Mouse (Mus musculus) fat pad, adult 2 months (tissue): ENCODE data around the gene Gm45337.

Source experiments
- DNase-seq: peaks from one replicate; pipeline ENCODE4 v3.0.0-alpha.2; 2011; ENCODE audit warnings: low read depth, low spot score; ENCODE audit errors: extremely low read depth

Gm45337 gene

DNA sequence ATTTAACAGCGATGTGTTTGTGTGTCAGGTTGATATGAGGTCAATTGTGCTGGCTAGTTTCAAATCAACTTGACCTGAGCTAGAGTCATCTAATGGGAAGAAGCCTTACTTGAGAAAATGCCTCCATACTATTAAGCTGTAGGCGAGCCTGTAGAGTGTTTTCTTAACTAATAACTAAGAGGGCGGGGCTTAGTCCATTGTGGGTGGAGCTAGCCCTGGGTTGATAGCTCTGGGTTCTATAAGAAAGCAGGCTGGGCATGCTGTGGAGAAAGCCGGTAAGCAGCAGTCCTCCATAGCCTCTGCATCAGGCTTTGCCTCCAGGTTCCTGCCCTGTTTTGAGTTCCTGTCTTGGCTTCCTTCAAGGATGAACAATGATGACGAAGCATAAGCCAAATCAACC lies 39.7 kb downstream of the Gm45337 start:
- no peak for DNase-seq

DNA sequence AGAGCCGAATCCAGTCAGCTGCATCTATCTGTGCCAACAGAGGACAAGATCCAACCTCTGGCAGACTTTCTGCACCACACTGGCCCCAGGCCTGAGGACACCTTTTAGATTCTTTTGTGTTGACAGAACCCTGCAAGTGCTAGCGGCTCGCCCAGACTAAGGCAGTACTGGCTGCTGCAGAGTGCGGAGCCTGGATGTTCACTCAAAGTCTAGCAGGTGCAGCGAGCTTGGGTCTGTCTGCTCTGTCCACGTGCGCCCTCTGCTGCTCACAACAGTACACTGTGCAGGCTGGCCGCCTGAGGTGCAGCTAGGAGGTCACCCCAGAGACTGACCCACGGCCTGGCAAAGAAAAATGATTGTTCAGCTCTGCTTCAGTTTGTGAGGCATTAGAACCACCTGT lies 46.6 kb downstream of the Gm45337 start:
- no peak for DNase-seq

DNA sequence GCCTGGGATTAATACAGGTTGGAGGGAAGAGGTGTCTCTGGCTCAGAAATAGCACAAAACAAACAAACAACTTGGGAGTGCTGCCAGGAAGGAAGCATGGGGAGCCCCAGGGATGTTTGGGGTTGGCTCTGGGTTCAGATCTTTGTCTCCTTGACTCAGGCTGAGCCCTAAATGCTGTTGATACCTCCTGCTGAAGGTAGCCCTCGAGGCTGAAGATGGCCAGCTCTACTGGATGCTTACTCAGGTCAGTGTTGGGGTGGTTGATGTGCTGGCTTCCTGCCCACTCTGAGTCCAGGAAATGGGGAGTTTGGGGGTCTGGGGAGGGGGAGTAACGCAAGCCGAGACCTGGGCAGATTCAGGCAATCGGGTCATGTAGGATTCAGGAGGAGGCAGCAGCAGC lies 47.7 kb downstream of the Gm45337 start:
- DNase-seq = no peak

DNA sequence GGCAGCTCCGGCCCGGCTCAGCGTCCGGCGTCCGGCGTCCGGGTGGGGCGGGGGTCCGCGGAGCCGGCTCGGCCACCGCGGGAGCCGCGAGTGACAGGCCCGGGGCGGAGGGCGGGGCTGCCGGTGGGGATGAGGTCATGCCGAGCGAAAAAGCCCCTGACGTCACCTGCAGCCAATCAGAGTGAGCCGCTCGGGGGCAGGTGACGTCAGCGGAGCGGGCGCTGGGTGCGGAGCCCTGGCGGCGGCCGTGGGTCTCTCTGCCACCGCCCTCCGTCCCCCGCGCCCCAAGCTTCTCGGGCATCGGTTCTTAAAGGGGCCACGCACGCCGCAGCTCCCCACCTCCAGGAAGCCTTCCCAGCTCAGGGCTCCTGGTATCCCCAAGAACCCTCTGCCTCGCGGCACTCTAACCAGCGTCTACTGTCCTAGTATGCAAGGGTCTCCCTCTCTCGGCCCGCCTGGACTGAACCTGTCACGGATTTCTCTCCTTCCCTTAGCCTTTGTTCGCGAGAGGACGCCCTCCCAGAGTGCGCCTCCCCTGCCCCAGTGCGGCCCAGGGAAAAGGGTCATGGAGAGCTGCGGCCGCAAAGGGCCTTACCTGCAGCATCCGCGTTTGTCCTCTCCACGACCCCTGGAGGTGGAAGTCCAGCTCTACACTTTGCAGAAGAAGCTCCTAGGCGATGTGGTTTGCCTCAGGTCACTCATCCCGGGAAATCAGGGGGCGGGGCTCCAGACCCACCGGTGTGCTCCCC lies 49.0 kb downstream of the Gm45337 start, which contains the start of gene Dusp8:
Dusp8 (minus strand) TSS at position 661 of the 749 bp plus-strand sequence.
- DNase-seq = no peak

DNA sequence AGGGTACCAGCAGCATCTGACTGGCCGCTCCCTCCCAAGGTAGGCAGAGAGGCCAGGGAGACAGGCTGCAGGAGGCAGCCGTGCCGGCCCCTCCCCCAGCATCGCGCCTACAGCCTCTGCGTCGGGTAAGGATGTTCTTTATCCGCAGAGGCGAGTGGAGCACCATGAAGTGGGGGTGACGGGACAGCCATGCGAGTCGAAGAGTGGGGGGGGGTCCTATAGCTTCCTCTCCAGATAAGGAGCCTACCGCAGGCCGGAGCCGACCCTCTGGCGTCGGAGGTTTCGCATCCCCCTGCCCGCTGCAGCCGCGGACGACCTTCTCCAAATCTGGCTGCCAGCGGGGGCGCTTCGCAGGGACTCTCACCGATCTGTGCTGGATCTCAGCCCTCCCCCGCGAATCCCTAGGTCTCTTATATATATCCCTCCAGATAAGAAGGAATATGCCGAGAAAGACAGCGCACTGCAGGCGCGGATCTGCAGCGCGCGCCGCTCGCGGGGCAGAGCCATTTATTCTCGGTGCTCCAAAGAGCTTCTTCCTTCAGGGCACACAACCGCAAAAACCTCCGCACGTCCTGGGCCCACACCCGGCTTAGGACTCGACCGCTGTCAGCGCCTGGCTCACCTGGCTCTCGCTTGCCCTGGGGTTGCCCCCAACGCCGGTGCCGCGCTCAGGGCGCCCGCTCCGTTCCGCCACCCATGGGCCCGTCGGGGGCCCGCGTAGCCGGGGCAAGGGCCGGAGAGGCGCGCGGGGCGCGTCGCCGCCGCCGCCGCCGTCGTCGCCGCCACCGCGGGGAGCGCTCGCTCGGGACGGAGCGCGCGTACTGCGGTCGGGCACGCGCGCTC lies 49.9 kb downstream of the Gm45337 start:
- DNase-seq = no peak

DNA sequence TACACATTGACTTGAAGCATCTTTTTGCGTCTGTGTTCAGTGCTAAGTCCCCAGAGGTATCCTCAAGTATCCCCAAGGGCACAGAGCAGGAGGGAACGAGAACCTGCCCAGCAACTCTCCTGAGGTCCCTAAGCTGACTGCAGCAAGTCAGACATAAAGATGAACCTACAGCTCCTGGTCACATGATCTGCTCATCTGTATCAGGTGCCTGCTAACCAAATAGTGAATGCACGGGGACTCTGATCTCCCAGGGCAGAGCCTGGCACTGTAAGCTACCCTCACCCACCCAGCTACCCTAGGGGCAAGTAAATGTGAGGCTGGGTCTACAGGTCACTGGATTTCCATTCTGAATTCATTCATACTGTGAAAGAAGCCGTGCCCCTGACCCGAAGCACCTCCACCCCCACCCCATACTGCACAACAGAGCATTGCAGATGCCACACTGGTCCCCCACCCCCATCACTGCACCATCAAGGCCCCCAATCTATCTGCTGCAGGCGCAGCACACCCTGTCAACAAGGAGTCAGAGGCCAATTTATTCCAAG lies 50.6 kb downstream of the Gm45337 start:
- DNase-seq = no peak
